In the genomic region with DNA sequence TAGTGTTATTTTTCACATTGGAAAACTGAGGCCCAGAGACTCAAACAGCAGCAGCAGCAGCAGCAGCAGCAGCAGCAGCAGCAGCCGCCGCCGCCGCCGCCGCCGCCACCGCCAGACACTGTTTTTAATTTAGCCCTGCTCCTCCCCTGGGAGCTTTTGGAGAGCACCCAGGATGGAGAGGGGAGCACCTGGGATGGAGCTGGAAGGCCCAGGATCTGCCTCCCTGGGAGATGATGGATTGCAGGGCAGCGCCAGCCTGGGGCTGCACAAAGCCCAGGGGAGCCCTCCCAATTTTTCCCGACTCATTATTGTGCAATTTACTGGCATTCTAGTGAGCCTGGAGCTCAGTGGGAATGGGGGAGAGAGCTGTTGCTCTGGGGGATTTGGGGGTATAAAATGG, we compare ENCODE assay signal across 7 mouse cellular contexts. TPM values are rescaled to one million over a fixed set of nuclear protein-coding genes. Genes with fewer than 3 reads are reported as not detected.
DNase-seq lines count a peak whose midpoint lies in the region; ATAC-seq lines count a peak whose summit lies in the region.

No protein-coding gene starts in this region.

- DNase-seq in right cerebral cortex, adult 18-20 months, result peak; percentile 46
- DNase-seq in right cerebral cortex, adult 2 months (ENCODE audit: low spot score in 2 of 2), result no peak
- no peak for DNase-seq in midbrain, embryonic 10.5 days (ENCODE audit: low spot score)
- no peak for DNase-seq in layer of hippocampus, adult 18-20 months (ENCODE audit: low spot score in 2 of 2)
- no peak for DNase-seq in c-Kit-positive CD71-positive TER-119-positive erythroid progenitor cells, embryonic 14.5 days (ENCODE audit: low spot score)

- no peak overlapping the region for H3K9ac ChIP-seq in forebrain, embryonic 13.5 days
- peak overlapping the region; percentile 49; the same call in 1 of the 2 replicates for H3K9ac ChIP-seq in hindbrain, embryonic 13.5 days

- H3K27ac ChIP-seq in forebrain, embryonic 13.5 days, result peak overlapping the region; percentile 48
- H3K27ac ChIP-seq in hindbrain, embryonic 13.5 days, result peak overlapping the region; percentile 73
- H3K27ac ChIP-seq in midbrain, embryonic 10.5 days (replicated peaks), result peak overlapping the region; percentile 18; the same call in 1 of the 2 replicates

- H3K27me3 ChIP-seq in forebrain, embryonic 13.5 days, result peaks cover 85% of the 10 kb centered on the region
- peaks cover 80% of the 10 kb centered on the region for H3K27me3 ChIP-seq in hindbrain, embryonic 13.5 days
- H3K27me3 ChIP-seq in midbrain, embryonic 10.5 days (ENCODE audit: low read depth, poor library complexity, severe bottlenecking), result peaks cover 92% of the 10 kb centered on the region

- peaks cover 40% of the 10 kb centered on the region for H3K4me1 ChIP-seq in forebrain, embryonic 13.5 days
- H3K4me1 ChIP-seq in hindbrain, embryonic 13.5 days (replicated peaks), result peaks cover 45% of the 10 kb centered on the region
- peaks cover 60% of the 10 kb centered on the region for H3K4me1 ChIP-seq in midbrain, embryonic 10.5 days

- H3K4me3 ChIP-seq in forebrain, embryonic 13.5 days, result no peak overlapping the region; the same call in 1 of the 2 replicates
- 0 out of 2 replicates have a peak overlapping the region, but pooled peaks have one; percentile 7 for H3K4me3 ChIP-seq in hindbrain, embryonic 13.5 days
- peak overlapping the region; percentile 40 for H3K4me3 ChIP-seq in midbrain, embryonic 10.5 days

- WGBS in forebrain, embryonic 13.5 days, result 0% methylated on average over 10 of the region's 10 CpGs
- 2% methylated on average over 10 of the region's 10 CpGs for WGBS in hindbrain, embryonic 13.5 days
- 2% methylated on average over 10 of the region's 10 CpGs for WGBS in midbrain, embryonic 10.5 days

- H3K9me3 ChIP-seq in forebrain, embryonic 13.5 days (replicated peaks), result no peaks in the 10 kb centered on the region
- no peaks in the 10 kb centered on the region for H3K9me3 ChIP-seq in hindbrain, embryonic 13.5 days
- H3K9me3 ChIP-seq in midbrain, embryonic 10.5 days (replicated peaks), result no peaks in the 10 kb centered on the region

- no peak for ATAC-seq in forebrain, embryonic 13.5 days
- no peak; the same call in 1 of the 2 replicates for ATAC-seq in hindbrain, embryonic 13.5 days (ENCODE audit: low FRiP score)

- no peaks in the 10 kb centered on the region for H3K36me3 ChIP-seq in forebrain, embryonic 13.5 days (ENCODE audit: poor library complexity, severe bottlenecking)
- no peaks in the 10 kb centered on the region for H3K36me3 ChIP-seq in hindbrain, embryonic 13.5 days
- H3K36me3 ChIP-seq in midbrain, embryonic 10.5 days, result no peaks in the 10 kb centered on the region

- peak overlapping the region; percentile 45 for H3K4me2 ChIP-seq in forebrain, embryonic 13.5 days
- peak overlapping the region; percentile 40 for H3K4me2 ChIP-seq in hindbrain, embryonic 13.5 days

RNA-seq across cellular contexts. Expression of gene Tle6, which starts 4.3 kb away (rescaled TPM):
- 1.8 and 4.1 TPM in 2 replicates for polyA plus RNA-seq in forebrain, embryonic 13.5 days (2015; fragmentation: Nextera tagmentation; extraction: Ambion mirVana)
- 3.0 and 4.2 TPM in 2 replicates for polyA plus RNA-seq in hindbrain, embryonic 13.5 days (2015; fragmentation: Nextera tagmentation; extraction: Ambion mirVana)
- 6.0 and 8.8 TPM in 2 replicates for polyA plus RNA-seq in midbrain, embryonic 10.5 days (2016; fragmentation: Nextera tagmentation; extraction: Ambion mirVana)
- 1 to 10 TPM; 2.6 to 4.1 TPM for total RNA-seq in layer of hippocampus, adult 18-20 months (2021)

RNA-seq across cellular contexts. Expression of gene BC025920, which starts 9.5 kb away (rescaled TPM):
- 2.0 and 3.7 TPM in 2 replicates for polyA plus RNA-seq in forebrain, embryonic 13.5 days (2015; fragmentation: Nextera tagmentation; extraction: Ambion mirVana)
- polyA plus RNA-seq in hindbrain, embryonic 13.5 days (2015; fragmentation: Nextera tagmentation; extraction: Ambion mirVana), result 1.8 and 2.7 TPM in 2 replicates
- 1.4 and 2.0 TPM in 2 replicates for polyA plus RNA-seq in midbrain, embryonic 10.5 days (2016; fragmentation: Nextera tagmentation; extraction: Ambion mirVana)
- 1 to 10 TPM; 3.6 to 3.8 TPM for total RNA-seq in layer of hippocampus, adult 18-20 months (2021)

RNA-seq across cellular contexts. Expression of gene Tle2, which starts 22.2 kb away (rescaled TPM):
- polyA plus RNA-seq in forebrain, embryonic 13.5 days (2015; fragmentation: Nextera tagmentation; extraction: Ambion mirVana), result 15.1 and 17.7 TPM in 2 replicates
- polyA plus RNA-seq in hindbrain, embryonic 13.5 days (2015; fragmentation: Nextera tagmentation; extraction: Ambion mirVana), result 27.7 and 28.9 TPM in 2 replicates
- 9.7 and 13.5 TPM in 2 replicates for polyA plus RNA-seq in midbrain, embryonic 10.5 days (2016; fragmentation: Nextera tagmentation; extraction: Ambion mirVana)
- 10 to 100 TPM; 31.6 to 31.8 TPM for total RNA-seq in layer of hippocampus, adult 18-20 months (2021)

RNA-seq across cellular contexts. Expression of gene Sirt6, which starts 31.0 kb away (rescaled TPM):
- 56.6 and 65.3 TPM in 2 replicates for polyA plus RNA-seq in forebrain, embryonic 13.5 days (2015; fragmentation: Nextera tagmentation; extraction: Ambion mirVana)
- 57.7 and 63.8 TPM in 2 replicates for polyA plus RNA-seq in hindbrain, embryonic 13.5 days (2015; fragmentation: Nextera tagmentation; extraction: Ambion mirVana)
- 49.3 and 58.7 TPM in 2 replicates for polyA plus RNA-seq in midbrain, embryonic 10.5 days (2016; fragmentation: Nextera tagmentation; extraction: Ambion mirVana)
- total RNA-seq in layer of hippocampus, adult 18-20 months (2021), result 10 to 100 TPM; 24.8 to 26.7 TPM

RNA-seq across cellular contexts. Expression of gene Ankrd24, which starts 31.7 kb away (rescaled TPM):
- polyA plus RNA-seq in forebrain, embryonic 13.5 days (2015; fragmentation: Nextera tagmentation; extraction: Ambion mirVana), result 6.4 and 6.9 TPM in 2 replicates
- 11.7 and 13.5 TPM in 2 replicates for polyA plus RNA-seq in hindbrain, embryonic 13.5 days (2015; fragmentation: Nextera tagmentation; extraction: Ambion mirVana)
- 5.8 and 5.9 TPM in 2 replicates for polyA plus RNA-seq in midbrain, embryonic 10.5 days (2016; fragmentation: Nextera tagmentation; extraction: Ambion mirVana)
- total RNA-seq in layer of hippocampus, adult 18-20 months (2021), result 10 to 100 TPM; 36.9 to 37.8 TPM

Comparison
In these comparisons a context has a peak if more than half of its experiments do, and no peak if none do; other contexts are left out.
1. H3K27ac ChIP-seq: peak in every context shown above with its lines; median percentile 73 in hindbrain, embryonic 13.5 days; 48 in forebrain, embryonic 13.5 days; 18 in midbrain, embryonic 10.5 days.